Mouse (Mus musculus): ENCODE measurements around the gene Rhebl1.
A peak's percentile ranks its signal among the peaks of the same experiment; 100 is the strongest.

Gene Rhebl1

DNA sequence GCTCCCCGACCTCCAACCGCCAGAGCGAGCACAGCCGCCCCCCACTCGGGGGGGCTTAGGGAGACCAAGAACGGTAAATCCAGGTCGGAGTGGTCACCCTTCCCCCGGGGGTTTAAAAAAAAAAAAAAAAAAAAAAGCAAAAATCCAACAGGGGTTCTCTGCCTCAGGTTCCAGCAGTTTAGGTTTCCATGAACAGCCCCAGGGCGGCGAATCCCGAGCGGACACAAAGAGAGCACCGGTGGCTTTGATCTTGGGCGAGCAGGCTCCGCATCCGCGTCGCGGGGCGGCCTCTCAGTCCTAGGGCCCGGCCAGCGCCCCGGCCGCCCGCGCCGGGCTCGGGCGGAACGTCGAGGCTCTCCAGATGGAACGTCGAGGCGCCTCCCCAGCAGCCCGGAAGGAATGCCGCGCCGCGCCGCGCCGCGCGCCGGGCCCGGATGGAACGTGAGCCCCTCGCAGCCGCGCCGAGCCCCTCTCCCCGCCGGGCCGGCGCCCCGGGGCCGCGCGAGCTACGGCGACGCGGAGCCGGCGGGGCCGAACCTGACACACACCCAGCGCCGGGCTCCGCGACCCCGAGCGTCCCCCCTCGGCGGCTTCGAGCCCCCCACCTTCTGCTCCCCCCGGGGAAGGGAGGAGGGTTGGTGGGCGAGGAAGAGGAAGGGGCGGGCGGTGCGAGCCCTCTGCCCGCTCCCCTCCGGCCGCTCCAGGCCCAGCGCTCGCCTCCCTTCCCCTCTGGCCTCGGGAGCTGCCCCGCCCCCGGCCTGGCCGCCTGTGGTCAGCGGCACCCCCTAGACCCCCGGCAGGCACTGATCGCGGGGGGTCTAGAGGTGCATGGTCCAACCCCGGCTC is 23.0 kb downstream of the Rhebl1 start, which contains the start of gene Kmt2d:
Gene Kmt2d, minus strand, starts transcription at position 135 of the 846 bp plus-strand sequence.
- peak; percentile 28 for DNase-seq

DNA sequence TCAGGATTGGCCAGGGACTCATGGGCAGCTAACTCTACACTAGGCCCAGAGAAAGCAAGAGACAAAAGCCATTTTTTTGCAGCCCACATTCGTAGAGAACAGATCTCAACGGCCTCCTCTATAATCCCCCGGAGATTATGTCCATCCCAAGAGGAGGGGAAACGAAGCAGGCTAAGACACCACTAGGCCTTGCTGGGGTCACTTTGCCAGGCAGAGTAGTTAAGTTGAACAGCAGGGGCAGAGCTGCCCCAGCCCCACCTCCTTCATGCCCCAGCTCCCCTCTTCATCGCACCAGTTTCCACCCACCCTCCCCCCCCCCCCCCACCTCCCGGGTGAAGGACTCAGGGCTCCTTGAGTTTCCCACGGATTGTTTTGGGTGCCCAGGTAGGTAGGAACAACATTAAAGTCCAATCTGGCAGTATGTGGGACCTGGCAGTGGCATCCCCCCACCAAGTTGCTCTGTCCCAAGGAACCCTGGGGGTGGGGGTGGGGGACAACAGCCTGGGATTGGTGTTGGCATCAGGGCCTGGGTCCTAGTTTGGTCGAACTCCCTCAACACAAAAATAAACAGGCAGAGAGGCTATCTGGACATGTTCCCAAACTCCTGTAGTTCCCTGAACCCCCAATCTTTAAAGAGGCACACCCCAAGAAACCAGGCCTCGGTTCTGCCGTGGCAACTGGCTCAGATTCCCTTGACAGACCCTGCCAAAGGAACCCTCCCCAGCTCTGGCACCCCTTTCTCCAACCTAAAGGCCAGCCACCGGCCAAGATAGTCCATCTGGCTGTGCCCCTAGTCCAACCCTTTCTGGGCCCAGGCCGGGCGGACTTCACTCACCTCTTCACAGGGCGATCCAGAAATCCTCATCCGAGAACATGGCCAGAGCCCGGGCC is 23.9 kb downstream of the Rhebl1 start:
- DNase-seq, result peak; percentile 31

DNA sequence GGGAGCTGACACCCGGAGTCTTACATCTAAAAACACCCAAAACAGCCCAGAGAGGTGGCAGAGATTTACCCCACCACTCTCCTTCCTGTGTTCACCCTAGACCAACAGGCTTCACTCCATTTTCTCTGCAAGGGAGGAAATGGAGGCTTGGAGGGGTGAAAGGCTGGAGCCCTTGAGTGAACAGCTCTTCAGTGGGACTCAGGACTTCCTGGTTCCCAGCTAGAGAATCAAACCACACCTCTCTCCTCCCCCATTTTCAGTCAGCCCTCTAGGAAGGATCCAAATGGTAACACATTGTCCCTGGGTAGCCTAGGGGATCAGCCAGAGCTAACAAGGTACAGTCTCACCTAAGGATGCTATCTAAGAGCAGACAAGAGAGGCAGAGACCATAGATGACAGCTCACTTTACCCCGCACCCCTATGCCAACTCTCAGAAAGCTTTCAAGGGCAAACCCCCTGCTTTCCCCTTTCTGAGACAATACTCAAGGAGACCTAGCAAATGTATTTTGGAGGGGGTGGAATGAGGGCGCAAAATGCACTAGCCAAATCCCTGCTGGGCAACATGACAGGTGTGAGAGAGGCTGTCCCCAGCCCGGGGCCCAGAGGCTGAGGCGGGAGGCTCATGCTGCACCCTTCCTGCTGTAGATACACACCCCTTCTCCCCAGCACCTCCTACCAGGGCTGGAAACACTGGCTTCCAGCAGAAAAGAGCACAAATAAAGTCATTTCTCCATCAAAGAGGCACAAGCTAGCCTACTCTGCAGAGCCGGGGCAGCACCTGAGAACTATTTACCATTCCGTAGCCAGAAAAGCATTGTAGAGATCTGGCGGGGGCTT is 24.8 kb downstream of the Rhebl1 start:
- peak; percentile 74 for DNase-seq

DNA sequence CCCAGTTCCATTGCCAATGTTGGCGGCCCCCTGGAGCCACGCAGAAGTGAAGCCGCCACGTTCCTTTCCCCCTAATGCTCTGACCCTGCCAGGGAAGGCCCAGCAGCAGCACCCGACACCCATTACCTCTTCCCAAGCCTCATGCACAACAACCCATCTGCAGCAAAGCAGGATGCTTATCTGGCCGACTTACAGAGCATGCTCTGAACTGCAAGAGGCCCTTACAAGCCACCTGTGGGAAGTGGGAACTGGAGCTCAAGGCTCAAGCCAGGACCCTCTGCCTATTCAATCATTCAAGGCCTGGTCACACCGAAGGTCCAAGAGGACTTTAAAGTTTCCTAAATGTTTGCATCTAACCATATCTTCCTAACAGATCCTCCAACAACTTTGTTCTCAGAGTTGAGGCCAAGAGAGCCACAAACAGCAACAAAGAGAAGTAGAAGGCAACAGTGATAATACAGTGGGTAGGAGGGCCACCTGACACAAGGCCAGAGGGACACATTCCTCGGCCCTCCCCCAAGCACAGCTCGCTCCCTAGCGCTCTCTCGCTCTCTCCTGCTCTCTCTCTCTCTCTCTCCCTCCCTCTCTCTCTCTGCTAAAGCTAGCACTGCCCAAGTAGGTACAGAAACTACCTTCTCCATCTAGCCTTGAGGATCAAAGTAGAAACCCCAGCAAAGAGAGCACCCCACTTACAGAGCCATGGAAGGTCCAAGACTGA is 25.8 kb downstream of the Rhebl1 start:
- DNase-seq, result no peak

DNA sequence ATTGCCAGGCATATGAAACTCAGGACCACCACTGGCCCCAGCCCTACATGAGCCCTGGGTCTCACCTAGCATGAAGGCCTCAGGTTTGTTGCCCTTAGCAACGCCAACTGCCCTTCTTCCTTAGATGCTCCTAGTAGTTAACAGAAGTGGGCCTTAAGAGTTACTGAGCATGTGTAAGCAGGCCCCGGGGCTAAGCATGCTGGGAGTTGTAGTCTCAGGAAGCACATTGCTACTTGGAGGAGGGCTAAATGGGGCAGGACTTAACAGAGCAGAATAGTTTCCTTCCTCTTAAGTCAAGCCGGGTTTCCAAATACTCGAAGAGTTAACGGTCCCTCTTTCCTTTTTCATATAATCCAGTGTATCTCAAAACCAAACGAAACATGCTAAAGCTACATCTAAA is 27.0 kb downstream of the Rhebl1 start:
- DNase-seq, result peak; percentile 92

DNA sequence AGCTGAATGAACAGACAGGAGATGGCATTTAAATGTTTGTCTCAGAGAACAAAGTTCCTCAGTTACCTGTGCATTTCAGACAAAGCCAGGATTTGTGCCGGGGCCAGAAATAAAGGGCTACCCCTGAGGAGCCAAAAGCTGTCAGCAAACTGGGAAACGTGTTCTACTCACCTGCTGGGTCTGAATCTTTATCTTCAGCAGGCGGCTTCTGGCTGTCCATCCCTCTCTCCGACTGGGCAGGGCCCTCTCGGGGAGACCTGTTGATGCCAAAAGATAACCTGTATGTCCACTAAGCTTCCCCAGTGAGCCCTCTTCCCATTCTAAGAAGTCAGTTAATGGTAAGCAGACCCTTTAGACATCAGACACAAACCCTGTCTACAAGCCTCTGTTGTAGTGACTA is 27.8 kb downstream of the Rhebl1 start:
- no peak for DNase-seq

DNA sequence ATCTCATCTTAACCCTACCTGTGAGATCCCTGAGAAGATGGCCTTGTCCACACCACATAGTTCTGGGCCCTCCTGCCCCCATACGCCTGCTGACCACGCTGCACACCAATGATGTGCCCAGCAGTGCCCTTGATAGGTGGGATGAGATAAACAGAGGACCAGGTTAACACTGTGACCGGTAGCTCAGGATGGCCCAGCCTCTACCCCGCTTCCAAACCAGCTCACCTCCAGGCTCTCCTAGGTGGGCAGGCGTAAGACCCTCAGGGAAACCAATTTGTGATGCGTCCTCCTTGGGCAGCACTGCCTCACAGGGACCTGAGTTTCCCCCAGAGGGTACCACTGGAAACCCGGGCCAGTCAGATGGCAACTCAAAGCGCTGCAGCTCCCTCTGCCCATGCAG is 28.6 kb downstream of the Rhebl1 start:
- DNase-seq, result no peak

DNA sequence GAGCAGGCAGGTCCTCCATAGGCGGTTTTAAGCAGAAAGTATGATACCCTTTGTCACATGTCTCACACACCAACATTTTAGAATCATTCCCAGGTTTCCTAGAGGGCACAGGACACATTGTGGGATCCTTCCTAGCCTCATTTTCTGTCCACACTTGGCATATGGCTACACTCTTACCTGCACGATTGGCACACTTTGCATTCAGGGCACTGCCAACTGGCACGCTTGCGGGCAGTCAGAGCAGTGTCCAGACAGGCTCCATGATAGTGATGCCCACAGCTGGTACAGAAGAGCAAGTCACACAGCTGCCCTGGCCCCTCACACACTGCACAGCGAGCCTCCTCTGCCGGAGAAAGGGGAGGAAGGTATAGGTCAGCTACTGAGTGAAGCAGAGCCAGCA is 29.4 kb downstream of the Rhebl1 start:
- no peak for DNase-seq

DNA sequence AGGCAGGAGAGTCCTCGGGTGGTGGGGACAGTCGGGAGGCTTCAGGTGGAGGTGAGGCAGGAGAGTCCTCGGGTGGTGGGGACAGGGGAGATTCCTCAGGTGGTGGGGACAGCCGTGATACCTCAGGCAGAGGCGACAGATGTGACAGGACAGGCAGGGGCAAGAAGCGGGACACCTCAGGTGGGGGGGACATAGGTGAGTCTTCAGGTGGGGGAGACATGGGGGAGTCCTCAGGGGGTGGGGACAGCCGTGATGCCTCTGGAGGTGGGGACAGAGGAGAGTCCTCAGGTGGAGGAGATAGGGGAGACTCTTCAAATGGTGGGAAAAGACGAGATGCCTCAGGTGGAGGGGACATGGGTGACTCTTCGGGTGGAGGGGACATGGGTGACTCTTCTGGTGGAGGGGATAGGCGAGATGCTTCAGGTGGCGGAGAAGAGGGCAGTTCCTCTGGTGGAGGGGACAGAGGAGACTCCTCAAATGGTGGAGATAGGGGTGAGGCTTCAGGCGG is 30.8 kb downstream of the Rhebl1 start:
- DNase-seq, result no peak

DNA sequence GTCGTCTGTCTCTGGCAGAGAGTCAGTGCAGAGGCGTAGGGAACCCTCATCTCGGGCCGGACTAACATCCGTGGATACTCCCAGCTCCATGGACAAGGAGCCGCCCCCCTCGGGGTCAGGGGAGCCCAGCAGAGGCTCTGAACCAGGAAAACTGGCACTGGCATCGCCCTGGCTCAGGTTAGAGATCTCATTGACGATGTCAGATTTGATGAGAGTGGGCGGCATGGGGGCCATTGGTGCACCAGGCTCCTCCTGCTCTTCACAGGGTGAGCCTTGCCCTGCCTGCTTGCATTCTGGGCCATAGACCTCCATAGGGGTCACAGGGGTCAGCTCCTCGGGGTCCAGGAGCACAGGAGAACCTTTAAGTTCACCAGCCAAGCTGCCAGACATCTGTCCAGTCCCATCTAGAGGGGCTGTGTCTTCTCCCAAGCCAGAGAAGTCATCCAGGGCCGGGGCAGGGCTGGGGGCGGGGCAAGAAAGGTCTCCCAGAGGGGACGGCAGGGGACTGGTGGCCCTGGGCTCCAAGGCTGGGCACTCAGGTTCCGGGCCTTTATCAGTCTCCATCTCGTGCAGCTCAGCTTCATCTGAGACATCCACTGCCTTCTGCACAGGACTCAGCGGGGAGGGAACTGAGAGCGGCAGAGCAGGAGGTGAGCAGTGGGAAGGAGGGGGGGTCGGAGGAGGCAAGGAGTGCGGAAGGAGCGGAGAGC is 32.5 kb downstream of the Rhebl1 start:
- DNase-seq, result no peak

DNA sequence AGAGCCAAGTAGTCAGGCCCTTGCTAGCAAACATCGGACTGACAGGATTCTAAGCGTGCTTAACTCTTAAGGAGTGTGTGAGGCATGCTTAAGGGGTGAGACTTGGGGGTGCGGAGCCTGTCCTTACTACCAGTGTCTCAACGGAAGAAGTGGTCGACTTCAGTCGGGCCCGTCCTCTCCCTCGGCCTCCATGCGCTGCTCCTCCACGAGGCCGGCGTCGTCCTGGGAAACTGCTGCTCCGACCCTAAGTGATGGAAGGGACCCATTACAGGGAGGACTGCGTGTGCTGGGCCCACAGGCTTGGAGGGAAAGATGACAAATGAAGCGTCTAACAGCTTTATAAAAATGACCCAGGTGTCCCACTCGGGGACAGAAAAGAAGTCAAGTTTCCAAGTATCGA is 33.4 kb downstream of the Rhebl1 start:
- no peak for DNase-seq

DNA sequence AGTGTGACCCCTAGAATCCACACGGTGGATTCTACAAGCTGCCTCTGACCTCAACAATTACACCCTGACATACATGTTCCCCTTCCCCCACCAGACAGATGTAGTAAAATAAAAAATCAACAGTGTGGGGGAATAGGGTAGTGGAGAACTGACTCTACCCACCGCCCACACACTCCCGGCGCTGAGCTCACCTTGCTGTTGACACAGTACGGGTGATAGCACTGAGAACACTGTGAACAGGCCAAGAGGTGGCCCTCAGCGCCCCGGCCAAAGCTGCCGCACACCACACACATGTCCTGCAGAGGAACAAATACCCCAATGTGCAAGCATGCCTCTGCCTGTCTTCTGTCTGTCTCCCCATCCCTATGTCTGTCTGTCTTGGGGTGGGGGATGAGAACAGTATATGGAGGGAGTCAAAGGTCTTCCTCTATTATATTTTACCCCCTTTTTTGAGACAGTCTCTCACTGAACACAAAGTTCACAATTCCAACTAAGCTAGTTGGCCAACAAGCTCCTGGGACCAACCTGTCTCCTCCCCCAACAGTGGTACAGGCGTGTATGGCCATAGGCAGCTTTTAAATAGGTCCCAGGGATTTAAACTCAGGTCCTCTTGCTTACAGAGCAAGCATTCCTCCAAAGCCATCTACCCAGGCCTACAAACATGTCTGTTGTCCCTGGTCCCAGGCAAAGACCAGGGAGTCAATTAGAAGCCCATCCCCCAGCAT is 34.9 kb downstream of the Rhebl1 start:
- DNase-seq, result no peak

DNA sequence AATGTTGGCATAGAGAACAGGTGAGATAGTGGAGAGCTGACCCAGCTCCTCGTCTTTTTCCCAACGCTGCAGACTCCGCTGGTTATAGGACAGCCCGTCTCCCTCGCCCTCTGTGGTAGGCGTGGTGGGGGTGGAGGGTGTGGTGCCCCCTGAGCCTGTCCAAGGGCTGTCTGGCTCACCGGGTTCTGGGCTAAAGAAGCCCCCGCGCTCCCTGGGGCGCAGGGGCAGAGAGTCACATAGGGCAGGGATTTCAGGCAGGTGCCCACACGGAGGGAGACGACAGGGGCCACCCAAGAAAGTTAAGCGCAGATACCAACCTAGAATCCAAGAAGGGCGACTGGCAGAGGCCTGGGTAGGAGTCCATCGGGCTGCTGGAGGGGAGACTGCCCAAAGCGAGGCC is 40.1 kb downstream of the Rhebl1 start:
- DNase-seq, result no peak

DNA sequence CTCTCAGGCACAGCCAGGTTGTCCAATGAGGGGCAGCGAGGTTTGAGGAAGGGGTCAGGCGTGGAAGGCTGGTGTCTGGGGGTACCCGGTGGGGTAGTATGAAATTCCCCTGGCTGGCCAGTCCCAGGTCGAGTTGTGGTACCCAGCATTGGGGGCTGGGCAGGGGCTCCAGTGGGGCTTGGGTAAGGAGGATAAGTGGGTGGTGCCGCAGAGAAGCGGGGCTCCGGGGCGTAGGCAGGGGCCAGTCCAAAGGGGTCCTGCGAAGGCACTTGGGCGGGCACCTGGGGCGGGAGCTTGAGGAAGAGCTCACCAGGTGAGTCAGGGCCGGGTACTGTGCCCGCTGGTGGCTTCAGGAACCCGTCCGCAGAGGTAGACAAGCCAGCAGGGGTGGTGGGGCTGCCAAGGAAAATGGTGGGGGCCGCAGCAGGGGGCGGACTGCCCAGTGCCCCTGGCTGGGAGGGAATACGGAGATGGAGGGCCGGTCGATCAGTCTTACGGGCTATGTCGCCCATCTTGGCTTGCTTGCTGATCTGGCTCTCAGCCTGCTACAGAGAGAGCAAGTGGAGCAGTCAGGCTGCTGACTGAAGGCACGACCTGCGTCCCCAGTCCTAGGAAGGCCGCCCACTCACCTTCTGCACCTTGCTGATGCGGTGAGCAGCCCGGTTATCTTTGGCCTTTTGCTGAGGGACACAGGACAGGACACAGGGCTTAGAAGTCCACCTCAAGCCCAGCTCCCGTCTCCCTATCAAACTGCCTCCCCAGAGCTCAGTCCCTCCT is 41.0 kb downstream of the Rhebl1 start:
- DNase-seq, result no peak

DNA sequence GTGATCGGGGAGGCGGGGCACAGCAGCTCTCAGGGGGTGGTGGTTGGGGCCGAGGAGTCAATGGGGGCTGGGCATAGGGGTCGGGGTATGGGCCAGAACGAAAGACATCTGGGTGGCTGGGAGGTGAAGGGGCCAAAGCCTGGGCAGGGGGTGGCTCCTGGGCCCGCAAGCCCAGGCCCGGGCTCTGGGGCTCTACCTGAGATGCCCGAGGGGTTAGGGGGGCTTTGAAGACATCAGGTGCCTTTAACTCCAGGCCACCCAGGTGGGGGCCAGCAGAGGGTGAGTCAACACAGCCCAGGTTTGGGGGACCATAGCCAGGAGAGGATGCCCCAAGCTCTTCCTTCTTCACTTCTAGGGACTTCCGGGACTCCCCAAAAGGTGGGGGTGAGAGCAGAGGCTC is 41.6 kb downstream of the Rhebl1 start:
- no peak for DNase-seq

DNA sequence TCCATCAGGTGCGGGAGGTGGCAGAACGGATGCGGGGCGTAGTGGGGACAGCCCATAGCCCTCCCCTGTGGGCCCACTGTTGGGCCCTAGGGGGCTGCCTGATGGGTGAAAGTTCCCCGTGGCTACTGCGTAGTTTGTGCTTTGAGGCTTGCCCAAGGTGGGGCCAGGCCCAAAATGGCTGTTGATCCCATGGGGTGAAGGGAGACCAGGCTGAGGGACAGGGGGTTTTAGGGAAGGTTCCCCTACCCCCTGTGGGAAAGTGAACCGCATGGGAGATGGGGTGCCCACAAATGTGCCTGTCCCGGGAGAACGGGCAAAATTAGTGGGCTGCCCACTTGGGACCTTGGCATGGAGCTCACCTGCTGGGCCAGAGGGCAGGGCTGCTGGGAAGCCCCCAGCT is 42.3 kb downstream of the Rhebl1 start:
- DNase-seq, result no peak

DNA sequence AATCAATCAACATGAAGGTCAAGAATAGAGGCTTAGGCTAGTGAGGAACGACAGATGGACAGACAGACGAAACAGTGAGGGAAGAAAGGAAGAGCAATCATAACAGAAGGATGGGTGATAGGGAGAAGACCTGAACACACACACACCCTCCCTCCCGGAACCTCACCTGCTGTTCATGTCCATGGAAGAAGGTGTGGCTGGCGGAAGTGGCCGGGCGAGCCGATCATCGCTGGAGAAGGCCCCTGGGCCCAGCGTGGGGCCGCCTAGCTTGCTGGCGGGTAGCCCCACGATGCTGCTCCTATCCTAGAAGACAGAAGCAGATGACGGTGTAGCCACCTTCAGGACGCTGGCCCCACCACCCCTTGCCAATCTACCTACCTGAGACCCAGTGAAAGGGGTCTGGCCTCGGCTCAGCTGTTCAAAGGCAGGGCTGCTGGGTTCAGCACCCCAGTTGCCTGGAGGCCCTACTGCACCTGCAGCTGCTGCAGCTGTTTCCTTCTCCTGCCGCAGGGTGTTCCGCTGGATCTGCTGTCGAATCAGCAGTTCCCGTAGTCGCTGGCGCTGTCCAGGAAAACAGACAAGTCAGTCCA is 43.0 kb downstream of the Rhebl1 start:
- no peak for DNase-seq

DNA sequence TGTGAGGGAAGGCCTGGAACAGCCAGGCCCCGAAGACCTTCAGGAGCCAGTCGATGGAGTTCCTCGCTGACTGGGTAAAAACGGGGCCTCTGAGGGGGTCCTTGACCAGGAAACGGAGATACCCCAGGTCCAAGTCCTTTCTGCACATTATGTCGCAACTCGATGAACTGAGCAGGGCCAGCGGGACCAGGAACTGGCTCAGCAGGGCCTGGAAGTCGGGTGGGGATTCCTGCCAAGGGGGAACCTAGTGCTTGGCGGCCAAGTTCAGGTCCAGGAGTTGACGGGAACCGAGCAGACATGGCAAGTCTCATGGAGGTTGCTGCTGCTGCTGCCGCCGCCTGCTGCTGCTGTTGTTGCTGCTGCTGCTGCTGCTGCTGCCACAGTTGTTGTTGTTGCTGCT is 43.7 kb downstream of the Rhebl1 start:
- no peak for DNase-seq

DNA sequence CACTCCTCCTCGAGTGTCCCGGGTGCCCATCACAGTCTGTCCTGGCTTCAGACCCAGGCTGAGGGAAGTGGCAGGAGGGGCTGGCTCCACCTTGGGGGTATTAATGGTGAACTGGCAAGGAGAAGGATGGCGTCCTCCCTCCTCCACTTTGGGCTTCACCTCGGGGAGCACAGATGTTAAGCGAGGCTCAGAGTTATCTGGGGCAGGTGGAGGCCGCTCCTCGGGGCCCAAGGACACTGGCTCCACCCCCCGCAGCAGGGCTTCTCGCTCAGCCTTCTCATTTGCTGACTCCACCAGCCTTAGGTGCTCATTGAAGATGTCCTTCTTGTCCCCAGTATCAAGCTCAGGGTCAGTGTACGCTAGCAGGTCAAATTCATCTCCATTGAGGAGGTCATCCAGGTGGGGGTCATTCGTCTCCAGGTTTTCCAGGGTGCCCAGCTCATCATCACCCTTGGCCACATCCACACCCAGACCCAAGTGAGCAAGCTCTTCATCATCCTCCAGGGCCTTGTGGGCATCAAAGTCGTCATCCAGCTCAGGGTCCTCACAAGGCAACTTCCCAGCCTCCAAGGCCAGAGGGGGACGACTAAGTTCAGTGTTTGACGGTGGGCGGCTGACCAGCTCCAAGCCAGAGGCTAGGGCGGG is 44.3 kb downstream of the Rhebl1 start:
- no peak for DNase-seq

All from lung, postnatal 36 days (tissue).